Mouse (Mus musculus): ENCODE data around the gene Cyp4f16.
A peak's percentile ranks its signal among the peaks of the same experiment; 100 is the strongest.
"Not testable (repeated sequence)": the region's sequence is repeated elsewhere in the genome, so short reads cannot be mapped to it uniquely, and the experiment has no call there.

Cyp4f16 gene

DNA sequence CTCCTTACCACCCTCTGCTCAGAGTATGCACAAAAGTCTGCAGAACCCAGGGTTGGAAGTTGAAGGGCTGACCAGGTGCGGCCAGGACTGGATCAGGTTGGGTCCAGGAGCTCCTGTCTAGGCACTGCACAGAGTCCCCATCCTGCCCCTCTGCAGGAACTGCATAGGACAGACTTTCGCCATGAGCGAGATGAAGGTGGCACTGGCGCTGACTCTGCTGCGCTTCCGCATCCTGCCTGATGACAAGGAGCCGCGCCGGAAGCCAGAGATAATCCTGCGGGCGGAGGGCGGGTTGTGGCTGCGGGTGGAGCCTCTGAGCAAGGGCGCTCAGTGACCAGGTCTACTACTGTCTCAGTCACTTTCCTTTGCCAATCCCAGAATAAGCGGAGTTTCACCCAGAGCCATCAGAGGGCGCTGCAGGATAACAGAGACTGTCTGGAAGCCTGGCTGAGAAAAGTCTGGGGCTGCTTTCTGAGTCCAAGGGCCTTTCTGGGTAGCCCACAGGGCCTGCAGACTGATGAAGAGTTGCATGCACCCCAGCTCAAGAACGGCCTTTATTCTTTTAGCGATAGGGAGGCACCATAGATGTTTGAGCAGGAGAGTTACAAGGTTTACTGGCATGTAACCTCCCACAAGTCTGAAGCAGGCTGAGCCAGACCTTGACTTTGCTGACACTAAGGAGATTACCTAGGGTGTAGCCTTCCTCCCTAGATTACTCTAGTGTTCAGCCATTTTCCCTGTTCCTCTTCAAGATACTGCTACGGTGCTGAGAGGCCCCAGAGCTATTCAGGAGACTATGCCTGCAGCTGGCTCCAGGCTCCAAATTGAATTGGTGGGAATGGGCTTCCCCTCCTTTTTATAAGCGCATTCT is 14.8 kb downstream of the Cyp4f16 start:
- DNase-seq (ENCODE audit: low spot score): peak; percentile 75

DNA sequence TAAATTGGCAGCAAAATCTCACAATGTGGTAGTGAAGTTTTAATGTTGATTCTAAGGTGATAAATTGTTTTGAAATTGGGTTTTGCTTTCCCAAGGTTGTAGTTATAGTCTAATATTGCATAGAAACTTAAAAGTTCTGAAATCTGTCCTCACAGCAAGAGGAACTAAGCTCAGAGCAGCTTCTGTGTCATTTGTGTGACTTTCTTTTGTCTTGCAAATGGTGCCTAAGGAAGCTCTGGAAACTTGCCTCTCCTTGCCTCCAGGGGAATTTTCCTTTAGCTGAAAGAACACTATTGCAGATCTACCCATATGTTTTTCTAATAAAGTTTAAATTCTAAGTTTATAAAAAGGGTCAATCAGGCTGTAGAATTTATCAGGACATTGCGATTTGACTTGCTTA is 16.7 kb downstream of the Cyp4f16 start:
- DNase-seq (ENCODE audit: low spot score): not testable (repeated sequence)

DNA sequence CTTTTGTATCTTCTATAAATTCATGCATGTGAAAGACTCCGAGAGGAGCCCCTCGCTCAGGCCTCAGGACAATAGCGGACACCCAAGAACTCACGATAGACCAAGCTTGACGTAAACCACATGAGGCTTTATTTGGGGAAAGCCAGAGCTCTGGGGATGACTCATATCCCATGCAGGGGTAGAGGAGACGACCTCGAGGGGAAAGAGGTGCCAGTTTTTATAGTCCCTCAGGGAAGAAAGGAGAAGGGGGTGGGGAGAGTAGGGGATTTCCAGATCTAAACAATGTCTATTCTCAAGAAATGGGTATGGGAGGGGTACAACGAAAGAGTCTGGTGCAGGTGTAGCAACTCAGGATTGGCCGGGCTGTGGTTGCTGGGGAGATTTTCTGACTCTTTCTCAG is 18.0 kb downstream of the Cyp4f16 start:
- DNase-seq (ENCODE audit: low spot score): not testable (repeated sequence)

DNA sequence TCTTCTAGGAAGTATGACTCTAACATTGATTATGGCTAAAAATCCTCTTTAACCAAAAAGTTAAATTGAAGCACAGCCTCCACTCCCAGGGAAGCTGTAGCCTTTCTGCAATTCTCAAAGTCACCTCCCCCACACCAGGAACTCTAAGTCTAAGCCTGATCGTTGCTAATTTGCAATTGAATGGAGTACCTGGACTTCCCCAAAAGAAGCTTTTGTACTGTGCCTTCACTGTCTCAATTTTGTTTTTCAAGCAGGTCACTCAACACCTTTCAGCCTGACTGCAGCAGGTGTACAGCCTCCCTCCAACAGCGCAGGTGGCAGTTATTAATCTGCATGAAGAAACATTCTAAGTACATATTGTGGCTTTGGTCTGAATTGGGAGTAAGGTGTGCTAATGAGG is 26.9 kb downstream of the Cyp4f16 start:
- not testable (repeated sequence) for DNase-seq (ENCODE audit: low spot score)

DNA sequence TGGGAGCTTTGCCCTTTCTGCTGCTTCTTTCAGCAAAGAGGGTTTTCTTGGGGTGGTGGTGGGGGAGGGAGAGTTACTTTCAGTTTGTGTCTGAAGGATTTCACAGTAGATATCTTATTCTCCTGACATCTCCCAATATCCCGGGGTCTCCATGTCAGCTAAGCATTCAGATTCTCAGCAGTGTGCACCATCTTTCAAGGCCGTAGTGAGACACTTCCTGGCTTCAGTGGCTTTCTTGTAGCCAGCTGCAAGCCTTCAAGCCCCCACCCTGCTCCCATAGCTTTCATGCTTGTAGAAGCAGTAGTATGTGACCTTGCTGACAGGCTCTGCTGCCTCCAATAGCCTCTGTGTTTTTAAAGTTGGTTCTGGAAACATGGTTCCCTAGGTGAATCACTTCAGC is 36.9 kb downstream of the Cyp4f16 start:
- DNase-seq (ENCODE audit: low spot score): not testable (repeated sequence)

DNA sequence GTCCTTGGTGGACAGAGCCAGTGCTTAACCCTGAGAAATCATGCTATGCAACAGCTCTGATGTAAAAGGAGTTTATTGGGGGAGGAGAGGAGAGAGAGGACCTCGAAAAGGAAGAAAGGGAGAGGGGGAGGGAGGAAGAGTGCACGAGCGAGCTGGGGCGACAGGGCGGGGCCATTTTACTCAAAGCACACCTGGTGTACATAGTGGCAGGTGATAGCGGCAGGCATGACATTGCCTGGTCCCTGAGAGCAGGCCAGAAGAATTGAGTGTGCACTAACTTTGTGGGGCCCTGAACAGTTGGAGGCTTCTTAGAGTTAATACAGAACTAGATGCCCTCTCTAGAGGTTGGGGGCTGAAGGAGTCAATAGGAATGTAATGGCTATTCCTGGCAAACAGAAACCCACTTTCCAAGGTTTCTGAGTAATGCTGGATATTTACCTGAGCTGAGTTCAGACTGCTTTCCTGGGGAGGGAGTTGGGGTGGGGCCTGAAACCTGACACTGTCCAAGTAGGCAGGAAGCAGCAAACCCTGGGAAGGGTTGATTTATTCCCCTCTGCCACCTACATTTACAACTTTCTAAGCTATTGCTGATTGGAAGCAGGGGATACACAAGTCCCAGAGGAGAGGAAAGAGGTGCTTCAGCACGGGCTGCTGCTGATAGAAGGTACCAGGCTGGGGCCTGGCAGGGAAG is 41.3 kb downstream of the Cyp4f16 start:
- no peak for DNase-seq (ENCODE audit: low spot score)

DNA sequence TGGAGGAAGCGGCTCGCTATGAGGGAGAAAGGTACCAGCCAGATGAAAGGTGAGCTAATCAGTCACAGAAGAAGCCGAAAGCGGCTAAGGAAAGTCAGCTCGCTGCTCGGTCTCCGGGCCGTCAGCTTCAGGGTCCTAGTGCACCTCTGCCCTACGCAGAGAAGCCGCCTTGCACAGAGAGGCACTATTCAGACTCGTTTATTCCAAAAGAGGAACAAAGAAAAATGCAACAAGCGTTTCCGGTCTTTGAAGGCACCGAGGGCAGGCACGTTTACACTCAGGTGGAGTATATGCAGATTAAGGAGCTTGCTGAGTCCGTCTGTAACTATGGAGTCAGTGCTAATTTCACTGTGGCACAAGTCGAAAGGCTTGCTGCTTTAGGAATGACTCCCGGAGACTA is 60.1 kb downstream of the Cyp4f16 start:
- DNase-seq (ENCODE audit: low spot score): no peak

Data from left cerebral cortex, adult 11 months (tissue).